Mouse (Mus musculus) layer of hippocampus, postnatal 10 days (tissue): ENCODE results near the gene Snrnp27. TPM values are rescaled to one million over a fixed set of nuclear protein-coding genes. Genes with fewer than 3 reads are reported as not detected.

ENCODE experiments used
- total RNA-seq, 2 experiments: library from RNA; stranded (reverse); gene quantifications; 2 replicates each; pipeline ENCODE4 v1.2.3; 2021

Snrnp27 gene
- total RNA-seq, 2 experiments from 2014 or later, result 56.4 to 63.5 TPM

Other genes with a start within 250 kb of the Snrnp27 start
- 10 to 100 TPM; 13.6 to 15.9 TPM for gene C87436, start 246.1 kb downstream of the Snrnp27 start, total RNA-seq
- gene Pcbp1, start 158.2 kb downstream of the Snrnp27 start, total RNA-seq, result 100 to 1,000 TPM; 159 to 184 TPM
- 1 to 10 TPM in 1 of 2 experiments, under 1 TPM in 1; 0.91 to 1.6 TPM for gene Asprv1, start 56.4 kb downstream of the Snrnp27 start, total RNA-seq
- gene Mxd1, start 15.4 kb downstream of the Snrnp27 start, total RNA-seq, result 10 to 100 TPM; 15.1 to 16.4 TPM
- gene Gmcl1, start 48.9 kb upstream of the Snrnp27 start, total RNA-seq, result 10 to 100 TPM; 37.9 to 40.2 TPM
- gene Anxa4, start 109.1 kb upstream of the Snrnp27 start, total RNA-seq, result 1 to 10 TPM; 6.1 to 6.4 TPM
- gene Aak1, start 165.0 kb upstream of the Snrnp27 start, total RNA-seq, result 100 to 1,000 TPM; 276 to 295 TPM